Mouse (Mus musculus) limb, embryonic 13.5 days (tissue): ENCODE data around the gene Mip. TPM values are rescaled to one million over a fixed set of nuclear protein-coding genes. Genes with fewer than 3 reads are reported as not detected.
A peak's percentile ranks its signal among the peaks of the same experiment; 100 is the strongest.

Experiments used
- ATAC-seq: fragments of 200-750 bp; cut with Nextera tagmentation; 2 replicates; pipeline ENCODE4 v1.8.0; 2017; ENCODE audit warnings: low read depth, moderate number of reproducible peaks, moderate TSS enrichment; ENCODE audit not compliant: low FRiP score
- H3K27ac ChIP-seq: fragments of 300-500 bp; sonication (generic); 2 replicates; pipeline ENCODE4 v1.5.1; 2015; ENCODE audit warnings: inconsistent platforms, mild to moderate bottlenecking, moderate library complexity
- H3K27me3 ChIP-seq: fragments of 300-500 bp; sonication (generic); 2 replicates; pipeline ENCODE4 v1.6.1; 2015; ENCODE audit warnings: mild to moderate bottlenecking, inconsistent platforms
- H3K36me3 ChIP-seq: fragments of 300-500 bp; sonication (generic); 2 replicates; pipeline ENCODE4 v1.6.1; 2015; ENCODE audit warnings: inconsistent platforms, mild to moderate bottlenecking, moderate library complexity
- H3K4me1 ChIP-seq: fragments of 300-500 bp; sonication (generic); 2 replicates; pipeline ENCODE4 v1.6.1; 2015; ENCODE audit warnings: inconsistent platforms
- H3K4me2 ChIP-seq: fragments of 300-500 bp; sonication (generic); replicated peaks from 2 replicates; pipeline ENCODE4 v1.6.1; 2015; ENCODE audit warnings: inconsistent platforms, mild to moderate bottlenecking, moderate library complexity
- H3K4me3 ChIP-seq: fragments of 300-500 bp; sonication (generic); 2 replicates; pipeline ENCODE4 v1.5.1; 2015; ENCODE audit warnings: moderate library complexity, mild to moderate bottlenecking, inconsistent platforms
- H3K9ac ChIP-seq: fragments of 300-500 bp; sonication (generic); 2 replicates; pipeline ENCODE4 v1.6.1; 2015; ENCODE audit warnings: mild to moderate bottlenecking, inconsistent platforms
- H3K9me3 ChIP-seq: fragments of 300-500 bp; sonication (generic); 2 replicates; pipeline ENCODE4 v1.6.1; 2016; ENCODE audit warnings: inconsistent platforms
- WGBS: fragments of 180-500 bp; shearing (Covaris S2); methylation state at CpG from one replicate; pipeline ENCODE4 v1.1.7; 2015; 5-methylcytosine and 5-hydroxymethylcytosine counted together
- polyA plus RNA-seq: library from polyadenylated mRNA; unstranded; fragments of >200 nt; fragmentation: Nextera tagmentation; extraction: Ambion mirVana; gene quantifications from 2 replicates; pipeline ENCODE4 v1.2.1, GENCODE M21; 2015

The Mip gene
- polyA plus RNA-seq, 1 experiment from 2014 or later: 0.57 TPM

- Histone ChIP-seq H3K4me2 (no peak overlapping the region), H3K9me3 (no peaks in the 10 kb centered on the region), H3K4me1 (peaks cover 7% of the 10 kb centered on the region), H3K27ac (no peak overlapping the region), H3K9ac (no peak overlapping the region), H3K4me3 (no peak overlapping the region), H3K27me3 (peaks cover 29% of the 10 kb centered on the region), H3K36me3 (no peaks in the 10 kb centered on the region)
- 91% methylated on average over 6 of the region's 6 CpGs for WGBS
- no peak for ATAC-seq
Observed at GRCm38 (mm10) chr10:128193113-128193512, 32.5 kb upstream of the Mip start.

- Histone ChIP-seq H3K4me2 (peak within 1 kb of the TSS; percentile 98), H3K4me1 (peaks cover 7% of the 10 kb centered on the region), H3K27ac (no peak within 1 kb of the TSS), H3K9me3 (no peaks in the 10 kb centered on the region), H3K27me3 (peaks cover 29% of the 10 kb centered on the region), H3K9ac (peak within 1 kb of the TSS; percentile 72), H3K4me3 (peak within 1 kb of the TSS; percentile 73), H3K36me3 (no peaks in the 10 kb centered on the region)
- WGBS: under 1% methylated on average over 46 of the region's 46 CpGs
- ATAC-seq: peak; percentile 98
Observed at GRCm38 (mm10) chr10:128194024-128194550, 31.6 kb upstream of the Mip start, which contains the start of gene Gls2. Gene Gls2, plus strand, starts transcription at chr10:128194457.

GRCm38 (mm10) chr10:128194551-128195461 lies 30.8 kb upstream of the Mip start:
- Histone ChIP-seq H3K9ac (peak overlapping the region; percentile 72), H3K4me2 (peak overlapping the region; percentile 98), H3K27ac (no peak overlapping the region), H3K9me3 (no peaks in the 10 kb centered on the region), H3K36me3 (no peaks in the 10 kb centered on the region), H3K27me3 (peaks cover 29% of the 10 kb centered on the region), H3K4me1 (peaks cover 7% of the 10 kb centered on the region), H3K4me3 (peak overlapping the region; percentile 73)
- under 1% methylated on average over 63 of the region's 79 CpGs for WGBS
- ATAC-seq: peak; percentile 88

GRCm38 (mm10) chr10:128201856-128202255 lies 23.8 kb upstream of the Mip start:
- peaks cover 4% of the 10 kb centered on the region; the same call in 1 of the 2 replicates for H3K36me3 ChIP-seq
- no peak overlapping the region for H3K27ac ChIP-seq
- H3K9ac ChIP-seq: no peak overlapping the region
- no peaks in the 10 kb centered on the region for H3K4me1 ChIP-seq
- H3K9me3 ChIP-seq: no peaks in the 10 kb centered on the region
- 61% methylated on average over 6 of the region's 6 CpGs for WGBS
- H3K4me3 ChIP-seq: no peak overlapping the region
- H3K4me2 ChIP-seq: no peak overlapping the region
- ATAC-seq: no peak
- peaks cover 3% of the 10 kb centered on the region; the same call in 1 of the 2 replicates for H3K27me3 ChIP-seq

- Histone ChIP-seq H3K27me3 (no peaks in the 10 kb centered on the region), H3K9me3 (no peaks in the 10 kb centered on the region), H3K4me3 (no peak overlapping the region), H3K36me3 (peaks cover 17% of the 10 kb centered on the region), H3K4me2 (no peak overlapping the region), H3K27ac (no peak overlapping the region), H3K9ac (no peak overlapping the region), H3K4me1 (no peaks in the 10 kb centered on the region)
- ATAC-seq: 0 out of 2 replicates have a peak, but pooled peaks have one; percentile 38
- 89% methylated on average over 15 of the region's 15 CpGs for WGBS
Observed at GRCm38 (mm10) chr10:128204941-128205340, 20.7 kb upstream of the Mip start.

GRCm38 (mm10) chr10:128208326-128208725 lies 17.3 kb upstream of the Mip start:
- 93% methylated on average over 10 of the region's 10 CpGs for WGBS
- no peak for ATAC-seq
- H3K4me3 ChIP-seq: no peak overlapping the region
- no peak overlapping the region for H3K27ac ChIP-seq
- peaks cover under 1% of the 10 kb centered on the region; the same call in 1 of the 2 replicates for H3K27me3 ChIP-seq
- peaks cover 20% of the 10 kb centered on the region for H3K36me3 ChIP-seq
- H3K9me3 ChIP-seq: no peaks in the 10 kb centered on the region
- peaks cover 12% of the 10 kb centered on the region for H3K4me1 ChIP-seq
- H3K9ac ChIP-seq: no peak overlapping the region
- H3K4me2 ChIP-seq: no peak overlapping the region

- H3K27ac ChIP-seq: no peak overlapping the region
- H3K36me3 ChIP-seq: peaks cover 20% of the 10 kb centered on the region
- no peaks in the 10 kb centered on the region for H3K9me3 ChIP-seq
- WGBS: 91% methylated on average over 11 of the region's 11 CpGs
- H3K4me1 ChIP-seq: peaks cover 12% of the 10 kb centered on the region
- no peak for ATAC-seq
- peaks cover 7% of the 10 kb centered on the region for H3K27me3 ChIP-seq
- no peak overlapping the region for H3K9ac ChIP-seq
- no peak overlapping the region for H3K4me3 ChIP-seq
- H3K4me2 ChIP-seq: no peak overlapping the region
Observed at GRCm38 (mm10) chr10:128209311-128210009, 16.2 kb upstream of the Mip start.

- peak overlapping the region; percentile 57 for H3K4me3 ChIP-seq
- peak overlapping the region; percentile 93 for H3K4me2 ChIP-seq
- peaks cover 12% of the 10 kb centered on the region for H3K4me1 ChIP-seq
- peaks cover 20% of the 10 kb centered on the region for H3K36me3 ChIP-seq
- ATAC-seq: no peak
- H3K9me3 ChIP-seq: no peaks in the 10 kb centered on the region
- WGBS: 93% methylated on average over 2 of the region's 2 CpGs
- no peak overlapping the region for H3K27ac ChIP-seq
- H3K9ac ChIP-seq: no peak overlapping the region
- peaks cover 7% of the 10 kb centered on the region for H3K27me3 ChIP-seq
Observed at GRCm38 (mm10) chr10:128210131-128210530, 15.5 kb upstream of the Mip start.

- H3K9ac ChIP-seq: peak overlapping the region; percentile 74
- ATAC-seq: no peak
- peak overlapping the region; percentile 57 for H3K4me3 ChIP-seq
- peak overlapping the region; percentile 93 for H3K4me2 ChIP-seq
- peaks cover 20% of the 10 kb centered on the region for H3K36me3 ChIP-seq
- H3K27ac ChIP-seq: no peak overlapping the region
- H3K27me3 ChIP-seq: peaks cover 7% of the 10 kb centered on the region
- 28% methylated on average over 14 of the region's 14 CpGs for WGBS
- H3K4me1 ChIP-seq: peaks cover 12% of the 10 kb centered on the region
- H3K9me3 ChIP-seq: no peaks in the 10 kb centered on the region
Observed at GRCm38 (mm10) chr10:128210954-128211353, 14.7 kb upstream of the Mip start.

GRCm38 (mm10) chr10:128211390-128212108 lies 14.1 kb upstream of the Mip start, which contains the start of gene Spryd4:
Gene Spryd4, minus strand, starts transcription at chr10:128211807.
- H3K36me3 ChIP-seq: peaks cover 20% of the 10 kb centered on the region
- peak; percentile 91 for ATAC-seq
- H3K4me3 ChIP-seq: peak within 1 kb of the TSS; percentile 57
- no peaks in the 10 kb centered on the region for H3K9me3 ChIP-seq
- peak within 1 kb of the TSS; percentile 74 for H3K9ac ChIP-seq
- 0 out of 2 replicates have a peak within 1 kb of the TSS, but pooled peaks have one; percentile 8 for H3K27ac ChIP-seq
- peak within 1 kb of the TSS; percentile 93 for H3K4me2 ChIP-seq
- H3K4me1 ChIP-seq: peaks cover 12% of the 10 kb centered on the region
- H3K27me3 ChIP-seq: peaks cover 7% of the 10 kb centered on the region
- 0% methylated on average over 30 of the region's 30 CpGs for WGBS

- Histone ChIP-seq H3K9ac (peak overlapping the region; percentile 74; the same call in 1 of the 2 replicates), H3K27me3 (peaks cover 7% of the 10 kb centered on the region), H3K4me1 (peaks cover 12% of the 10 kb centered on the region), H3K4me2 (peak overlapping the region; percentile 93), H3K36me3 (peaks cover 14% of the 10 kb centered on the region), H3K9me3 (no peaks in the 10 kb centered on the region), H3K4me3 (peak overlapping the region; percentile 57), H3K27ac (0 out of 2 replicates have a peak overlapping the region, but pooled peaks have one; percentile 8)
- peak; percentile 7; the same call in 1 of the 2 replicates for ATAC-seq
- 51% methylated on average over 6 of the region's 6 CpGs for WGBS
Observed at GRCm38 (mm10) chr10:128212148-128212547, 13.5 kb upstream of the Mip start.
